Mouse (Mus musculus) sigmoid colon, adult 10 weeks (tissue): ENCODE measurements around the gene Grtp1. TPM values are rescaled to one million over a fixed set of nuclear protein-coding genes. Genes with fewer than 3 reads are reported as not detected.

Experiments used
- polyA plus RNA-seq: library from polyadenylated mRNA; stranded (reverse); fragments of 350-450 nt; fragmentation: Illumina TruSeq; extraction: RNeasy Lipid Tissue Mini Kit (QIAGEN cat#74804); gene quantifications from one replicate; pipeline ENCODE4 v1.2.3, GENCODE M21; 2014; ENCODE audit warnings: low read depth, low replicate concordance

Grtp1 gene
- 69.4 TPM for polyA plus RNA-seq

DNA sequence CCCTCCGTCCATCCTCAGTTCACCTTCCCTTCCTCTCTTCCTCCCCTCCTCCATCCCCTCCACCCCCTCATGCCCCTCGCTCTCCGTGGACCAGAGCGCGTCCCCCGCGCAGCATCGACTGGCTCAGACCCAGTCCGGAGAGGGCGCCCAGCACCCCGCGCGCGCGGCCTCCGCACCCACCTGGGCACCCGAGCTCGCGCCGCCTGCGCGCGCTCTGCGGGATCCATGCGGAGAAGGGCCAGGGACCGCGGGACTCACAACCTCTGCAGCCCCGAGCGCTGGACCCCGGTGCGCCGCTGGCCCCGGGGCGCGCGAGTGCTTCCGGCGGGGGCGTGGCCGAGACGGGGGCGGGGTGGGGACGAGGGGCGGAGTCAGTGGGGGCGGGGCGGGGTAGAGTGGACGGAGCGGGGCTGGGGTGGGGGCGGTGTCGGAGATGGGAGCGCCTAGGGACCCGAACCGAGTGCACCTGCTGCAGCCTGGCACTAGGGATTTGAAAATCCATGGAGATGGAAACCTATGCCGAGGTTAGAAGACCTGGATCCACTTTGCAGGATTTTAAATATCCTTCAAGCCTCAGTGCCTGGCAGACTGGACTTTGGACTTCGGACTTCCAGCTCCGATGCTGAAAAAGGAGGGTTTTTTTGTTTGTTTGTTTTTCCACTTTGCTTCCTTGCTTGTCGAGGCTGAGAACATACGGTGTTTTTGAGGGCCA is at the start of gene Grtp1:
Grtp1 (minus strand) TSS at position 320 of the 712 bp plus-strand sequence.

DNA sequence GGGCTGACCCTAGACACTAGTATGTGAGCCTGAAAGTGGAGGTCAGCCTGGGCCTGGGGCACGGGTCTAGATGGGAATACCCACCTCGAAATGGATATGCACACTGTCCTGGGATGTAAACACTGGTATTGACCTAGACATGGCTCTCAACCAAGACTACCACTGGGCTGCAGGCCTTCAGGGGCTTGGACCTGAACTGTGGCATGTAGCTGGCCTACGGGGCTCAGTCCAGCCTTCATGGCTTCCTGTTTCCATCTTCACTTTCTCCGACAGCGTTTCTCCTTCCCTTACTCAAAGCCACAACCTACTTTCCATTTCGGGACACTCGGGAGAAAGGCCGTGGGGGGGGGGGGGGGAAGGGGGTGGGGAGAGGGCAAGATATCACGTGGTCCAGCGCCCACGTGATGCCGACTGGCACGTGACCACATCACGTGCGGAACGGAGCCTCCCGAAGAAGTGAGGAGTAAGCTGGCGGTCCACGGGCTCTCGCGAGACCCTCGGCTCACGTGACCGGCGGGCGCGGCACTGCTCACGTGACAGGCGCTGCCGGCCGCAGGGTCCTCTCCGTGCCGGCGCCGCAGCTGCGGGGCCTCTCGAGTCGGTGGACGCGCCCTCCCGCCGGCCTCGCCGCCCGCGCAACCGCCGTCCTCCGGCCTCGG is 41.6 kb downstream of the Grtp1 start, which contains the start of gene Lamp1:
Lamp1 (plus strand) TSS at position 444 of the 659 bp plus-strand sequence.

Other genes starting within 250 kb of the Grtp1 start
- gene F7, start 174.6 kb downstream of the Grtp1 start, polyA plus RNA-seq = not detected
- gene F10, start 163.3 kb downstream of the Grtp1 start, polyA plus RNA-seq = 0.63 TPM
- gene Proz, start 139.7 kb downstream of the Grtp1 start, polyA plus RNA-seq = 0.79 TPM
- 7.7 TPM for gene Pcid2, start 95.2 kb downstream of the Grtp1 start, polyA plus RNA-seq
- gene Cul4a, start 95.0 kb downstream of the Grtp1 start, polyA plus RNA-seq = 84.7 TPM
- 438 TPM for gene Lamp1, start 41.5 kb downstream of the Grtp1 start, polyA plus RNA-seq
- not detected for gene Adprhl1, start 53.5 kb upstream of the Grtp1 start, polyA plus RNA-seq
- 13.1 TPM for gene Dcun1d2, start 87.5 kb upstream of the Grtp1 start, polyA plus RNA-seq
- gene Tmco3, start 87.6 kb upstream of the Grtp1 start, polyA plus RNA-seq = 65.2 TPM
- 42.5 TPM for gene Tfdp1, start 138.1 kb upstream of the Grtp1 start, polyA plus RNA-seq
- gene Atp4b, start 196.2 kb upstream of the Grtp1 start, polyA plus RNA-seq = not detected
- gene Grk1, start 204.5 kb upstream of the Grtp1 start, polyA plus RNA-seq = not detected
- gene Tmem255b, start 234.6 kb upstream of the Grtp1 start, polyA plus RNA-seq = not detected